Mouse (Mus musculus) midbrain, embryonic 14.5 days (tissue): Measurements from ENCODE around the gene Atpif1. TPM values are rescaled to one million over a fixed set of nuclear protein-coding genes. Genes with fewer than 3 reads are reported as not detected.

Source experiments
- ATAC-seq: fragments of 200-750 bp; cut with Nextera tagmentation; 2 replicates; pipeline ENCODE4 v1.8.0; 2017; ENCODE audit warnings: moderate number of reproducible peaks, moderate library complexity; ENCODE audit not compliant: low FRiP score, low TSS enrichment
- DNase-seq: peaks from one replicate; pipeline ENCODE4 v3.0.0-alpha.2; 2015
- H3K27ac ChIP-seq: fragments of 300-500 bp; sonication (generic); replicated peaks from 2 replicates; pipeline ENCODE4 v1.5.1; 2014; ENCODE audit warnings: mild to moderate bottlenecking, low read depth, low read length, moderate library complexity
- H3K27me3 ChIP-seq: fragments of 300-500 bp; sonication (generic); 2 replicates; pipeline ENCODE4 v1.6.1; 2014; ENCODE audit warnings: low read length, control low read depth, mixed read lengths; ENCODE audit not compliant: control insufficient read depth, insufficient read depth
- H3K36me3 ChIP-seq: fragments of 300-500 bp; sonication (generic); 2 replicates; pipeline ENCODE4 v1.6.1; 2014; ENCODE audit warnings: low read length, control low read depth; ENCODE audit not compliant: control insufficient read depth, insufficient read depth
- H3K4me1 ChIP-seq: fragments of 300-500 bp; sonication (generic); 2 replicates; pipeline ENCODE4 v1.6.1; 2014; ENCODE audit warnings: mild to moderate bottlenecking, antibody characterized with exemption, low read length, control low read depth; ENCODE audit not compliant: control insufficient read depth, insufficient read depth
- H3K4me2 ChIP-seq: fragments of 300-500 bp; sonication (generic); 2 replicates; pipeline ENCODE4 v1.6.1; 2014; ENCODE audit warnings: mild to moderate bottlenecking, low read length, moderate library complexity
- H3K4me3 ChIP-seq: fragments of 300-500 bp; sonication (generic); replicated peaks from 2 replicates; pipeline ENCODE4 v1.5.1; 2014; ENCODE audit warnings: low read depth, low read length
- H3K9ac ChIP-seq: fragments of 300-500 bp; sonication (generic); replicated peaks from 2 replicates; pipeline ENCODE4 v1.6.1; 2014; ENCODE audit warnings: mild to moderate bottlenecking, low read length, moderate library complexity
- H3K9me3 ChIP-seq: fragments of 300-500 bp; sonication (generic); 2 replicates; pipeline ENCODE4 v1.6.1; 2016; ENCODE audit warnings: low read length, control low read depth, mixed read lengths; ENCODE audit not compliant: control insufficient read depth
- WGBS: fragments of 180-500 bp; shearing (Covaris S2); extraction: QIAGEN DNeasy Blood & Tissue Kit; methylation state at CpG from one replicate; pipeline ENCODE4 v1.1.7; 2014; 5-methylcytosine and 5-hydroxymethylcytosine counted together
- polyA plus RNA-seq: library from polyadenylated mRNA; unstranded; fragments of >200 nt; fragmentation: Nextera tagmentation; extraction: Ambion mirVana; gene quantifications from 2 replicates; pipeline ENCODE4 v1.2.1, GENCODE M21; 2014

Gene Atpif1
- polyA plus RNA-seq = 1,327 and 1,547 TPM in 2 replicates

GRCm38 (mm10) chr4:132532981-132533916, at the start of gene Atpif1:
Gene Atpif1 (minus strand): TSS chr4:132533659.
- Histone ChIP-seq H3K4me3 (peak within 1 kb of the TSS; percentile 68), H3K27me3 (no peaks in the 10 kb centered on the region), H3K27ac (peak within 1 kb of the TSS; percentile 96), H3K9ac (peak within 1 kb of the TSS; percentile 89), H3K4me1 (peaks cover 30% of the 10 kb centered on the region), H3K4me2 (peak within 1 kb of the TSS; percentile 71), H3K9me3 (no peaks in the 10 kb centered on the region), H3K36me3 (peaks cover 20% of the 10 kb centered on the region)
- ATAC-seq (peak; percentile 91), DNase-seq (peak; percentile 98)
- WGBS = under 1% methylated on average over 63 of the region's 63 CpGs

GRCm38 (mm10) chr4:132574809-132575347, 41.4 kb upstream of the Atpif1 start:
- Histone ChIP-seq H3K4me2 (no peak overlapping the region), H3K9me3 (no peaks in the 10 kb centered on the region), H3K27me3 (no peaks in the 10 kb centered on the region), H3K4me1 (no peaks in the 10 kb centered on the region), H3K36me3 (no peaks in the 10 kb centered on the region), H3K9ac (no peak overlapping the region), H3K4me3 (no peak overlapping the region), H3K27ac (no peak overlapping the region)
- no peak for ATAC-seq
- DNase-seq = no peak
- 92% methylated on average over 1 of the region's 1 CpGs for WGBS

- H3K9me3 ChIP-seq = no peaks in the 10 kb centered on the region
- no peaks in the 10 kb centered on the region for H3K27me3 ChIP-seq
- no peak overlapping the region for H3K4me2 ChIP-seq
- no peak for DNase-seq
- no peaks in the 10 kb centered on the region for H3K36me3 ChIP-seq
- no peaks in the 10 kb centered on the region for H3K4me1 ChIP-seq
- H3K9ac ChIP-seq = no peak overlapping the region
- no peak overlapping the region for H3K4me3 ChIP-seq
- 76% methylated on average over 11 of the region's 11 CpGs for WGBS
- H3K27ac ChIP-seq = no peak overlapping the region
- ATAC-seq = no peak
Observed at GRCm38 (mm10) chr4:132573327-132573726, 39.9 kb upstream of the Atpif1 start.

- WGBS = 86% methylated on average over 9 of the region's 9 CpGs
Observed at GRCm38 (mm10) chr4:132571190-132571589, 37.7 kb upstream of the Atpif1 start.

GRCm38 (mm10) chr4:132569115-132569514, 35.7 kb upstream of the Atpif1 start:
- Histone ChIP-seq H3K9me3 (no peaks in the 10 kb centered on the region), H3K27ac (no peak overlapping the region), H3K36me3 (no peaks in the 10 kb centered on the region), H3K9ac (no peak overlapping the region), H3K4me3 (no peak overlapping the region), H3K4me2 (no peak overlapping the region), H3K27me3 (no peaks in the 10 kb centered on the region), H3K4me1 (no peaks in the 10 kb centered on the region)
- ATAC-seq = no peak
- WGBS = 89% methylated on average over 5 of the region's 5 CpGs
- DNase-seq = no peak

More at GRCm38 (mm10) chr4:132571190-132571589, 37.7 kb upstream of the Atpif1 start:
- Histone ChIP-seq H3K9ac (no peak overlapping the region), H3K9me3 (no peaks in the 10 kb centered on the region), H3K4me2 (no peak overlapping the region), H3K4me3 (no peak overlapping the region), H3K4me1 (no peaks in the 10 kb centered on the region), H3K27ac (no peak overlapping the region), H3K27me3 (no peaks in the 10 kb centered on the region), H3K36me3 (no peaks in the 10 kb centered on the region)
- DNase-seq (no peak), ATAC-seq (no peak)

GRCm38 (mm10) chr4:132567361-132567779, 33.9 kb upstream of the Atpif1 start:
- H3K9ac ChIP-seq = no peak overlapping the region
- no peak overlapping the region for H3K4me3 ChIP-seq
- no peak overlapping the region for H3K4me2 ChIP-seq
- no peak for DNase-seq
- H3K27me3 ChIP-seq = no peaks in the 10 kb centered on the region
- H3K36me3 ChIP-seq = no peaks in the 10 kb centered on the region
- H3K27ac ChIP-seq = no peak overlapping the region
- no peak for ATAC-seq
- WGBS = 77% methylated on average over 9 of the region's 9 CpGs
- H3K9me3 ChIP-seq = no peaks in the 10 kb centered on the region
- no peaks in the 10 kb centered on the region for H3K4me1 ChIP-seq

- H3K4me3 ChIP-seq = no peak overlapping the region
- H3K9me3 ChIP-seq = no peaks in the 10 kb centered on the region
- no peaks in the 10 kb centered on the region for H3K36me3 ChIP-seq
- H3K27me3 ChIP-seq = no peaks in the 10 kb centered on the region
- no peak overlapping the region for H3K4me2 ChIP-seq
- no peak for DNase-seq
- ATAC-seq = no peak
- no peak overlapping the region for H3K9ac ChIP-seq
- 81% methylated on average over 12 of the region's 12 CpGs for WGBS
- H3K4me1 ChIP-seq = no peaks in the 10 kb centered on the region
- H3K27ac ChIP-seq = no peak overlapping the region
Observed at GRCm38 (mm10) chr4:132565089-132565747, 31.8 kb upstream of the Atpif1 start.

GRCm38 (mm10) chr4:132563965-132564364, 30.5 kb upstream of the Atpif1 start, which contains the start of gene Ptafr:
Gene Ptafr (plus strand): TSS chr4:132564067.
- H3K9me3 ChIP-seq = no peaks in the 10 kb centered on the region
- no peak within 1 kb of the TSS for H3K4me3 ChIP-seq
- no peaks in the 10 kb centered on the region for H3K36me3 ChIP-seq
- DNase-seq = no peak
- H3K27me3 ChIP-seq = no peaks in the 10 kb centered on the region
- H3K27ac ChIP-seq = no peak within 1 kb of the TSS
- no peaks in the 10 kb centered on the region for H3K4me1 ChIP-seq
- no peak within 1 kb of the TSS for H3K9ac ChIP-seq
- H3K4me2 ChIP-seq = no peak within 1 kb of the TSS
- WGBS = 58% methylated on average over 4 of the region's 4 CpGs
- ATAC-seq = no peak
